Mouse (Mus musculus) heart, postnatal 10 days (tissue): ENCODE results near the gene Ptprj. TPM values are rescaled to one million over a fixed set of nuclear protein-coding genes. Genes with fewer than 3 reads are reported as not detected.

Experiments
- DNase-seq, 2 experiments: peaks; one replicate each; pipeline ENCODE4 v3.0.0; 2021
- intact Hi-C: fragments of 180-260 bp; cut with DNase I; formaldehyde crosslinking; loops from one replicate; pipeline ENCODE4 v1.15.1; 2025
- total RNA-seq, 2 experiments: library from RNA; stranded (reverse); gene quantifications; 2 replicates each; pipeline ENCODE4 v1.2.3; 2021

Ptprj gene
- total RNA-seq, 2 experiments from 2014 or later: 9.1 to 13.1 TPM

DNA sequence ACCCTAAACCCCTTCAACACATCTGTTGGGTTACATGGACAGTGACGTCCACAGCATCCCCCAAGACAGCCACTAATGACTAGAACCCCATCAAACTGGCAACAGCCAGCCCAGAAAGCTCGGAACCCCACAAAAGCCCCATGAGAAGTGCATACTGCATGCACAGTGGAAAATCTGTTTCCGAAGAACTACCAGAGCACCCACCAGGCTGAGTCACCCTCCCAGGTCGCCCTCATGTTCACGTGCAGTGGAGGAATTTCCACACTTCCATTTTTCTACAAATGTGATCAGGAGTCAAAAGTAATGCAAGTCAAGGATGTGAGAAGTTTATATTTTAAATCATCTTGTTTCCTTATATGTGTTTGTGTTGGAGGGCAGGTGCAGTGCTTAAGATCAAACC lies 52.3 kb downstream of the Ptprj start:
- intact Hi-C loops: no loop called here
- no peak for DNase-seq

DNA sequence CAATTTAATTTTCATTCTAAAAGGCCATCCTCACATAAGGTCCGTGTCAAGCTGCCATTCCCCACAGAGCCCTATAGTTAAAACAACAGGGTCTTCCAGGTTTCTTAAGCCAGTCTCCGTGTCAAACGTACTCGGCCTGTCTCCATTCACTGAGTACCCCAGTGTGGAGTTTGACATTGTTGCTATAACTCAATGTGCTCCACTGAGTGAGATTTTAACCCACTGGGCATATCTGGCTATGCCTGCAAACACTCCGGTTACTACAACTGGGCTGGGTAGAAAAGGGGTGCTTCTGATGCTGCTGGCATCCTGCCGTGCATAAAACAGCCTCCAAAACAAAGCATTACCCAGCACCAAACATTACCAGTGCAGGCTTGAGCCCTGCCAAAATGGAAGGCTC lies 53.5 kb downstream of the Ptprj start:
- DNase-seq: no peak

DNA sequence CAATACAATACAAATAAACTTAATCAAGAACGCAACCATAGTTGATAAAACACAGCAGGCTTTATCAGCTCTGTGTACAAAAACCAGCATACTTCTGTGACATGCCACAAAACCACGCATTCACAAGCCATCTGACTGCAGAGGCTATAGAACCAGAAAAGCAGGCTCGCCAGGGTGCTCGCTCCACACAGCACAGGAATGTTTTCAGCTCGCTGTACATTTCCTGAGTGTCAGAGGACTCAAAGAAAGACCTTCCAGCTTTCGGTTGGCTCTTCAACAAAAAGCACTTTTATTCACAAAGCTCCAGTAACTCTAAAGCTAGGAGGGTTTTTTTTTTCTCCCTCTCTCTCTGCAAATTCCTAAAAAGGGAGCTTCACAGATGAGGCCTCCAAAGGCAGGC lies 53.9 kb downstream of the Ptprj start:
- intact Hi-C loops: no loop called here
- DNase-seq: no peak

More for the DNA sequence above, 53.5 kb downstream of the Ptprj start:
- intact Hi-C loops: no loop called here

DNA sequence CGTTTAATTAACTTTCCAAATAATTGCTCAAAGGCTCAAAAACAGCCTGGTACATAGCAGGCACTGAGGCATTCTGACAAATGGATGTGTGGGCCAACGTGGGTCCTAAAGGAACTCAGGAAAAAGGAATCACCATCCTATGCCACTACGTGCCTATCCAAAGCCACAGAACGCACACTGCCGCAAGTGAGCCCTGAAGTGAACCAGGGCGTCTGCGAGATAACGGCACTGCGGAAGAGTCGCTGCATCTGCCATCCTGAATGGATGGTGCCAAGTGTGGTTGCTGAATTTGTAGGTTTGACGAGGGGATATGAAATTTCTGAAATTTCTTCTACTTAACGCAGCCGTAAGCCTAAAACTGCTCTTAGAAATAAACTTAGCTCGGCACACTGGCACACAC lies 54.6 kb downstream of the Ptprj start:
- intact Hi-C loops: no loop called here
- DNase-seq: no peak

GRCm38 (mm10) chr2:90522455-90522854 lies 58.0 kb downstream of the Ptprj start:
- no peak for DNase-seq
- intact Hi-C loops: no loop called here

DNA sequence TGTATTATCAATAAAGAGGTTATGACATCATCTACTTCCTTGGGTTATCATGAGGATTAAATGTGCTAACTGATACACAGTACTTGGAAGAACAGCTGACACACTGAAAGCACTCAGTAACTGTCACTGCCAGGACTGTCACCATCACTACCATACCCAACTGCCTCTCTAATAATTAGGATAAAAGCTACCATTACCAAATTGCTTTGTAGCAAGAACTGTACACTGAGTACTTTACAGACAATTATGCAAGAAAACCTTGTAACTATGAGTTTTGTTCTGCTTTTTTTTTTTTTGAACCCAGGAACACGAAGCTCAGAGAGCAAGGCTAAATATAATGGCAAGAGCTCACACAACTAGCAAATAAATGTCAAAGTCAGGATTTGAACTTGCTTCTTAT lies 58.5 kb downstream of the Ptprj start:
- intact Hi-C loops: no loop called here
- no peak for DNase-seq

- DNase-seq: no peak
- intact Hi-C loops: no loop called here
These were observed 62.2 kb downstream of the Ptprj start for GRCm38 (mm10) chr2:90518296-90518695.

- intact Hi-C loops: no loop called here
- no peak for DNase-seq
These were observed 65.5 kb downstream of the Ptprj start for GRCm38 (mm10) chr2:90514969-90515368.

DNA sequence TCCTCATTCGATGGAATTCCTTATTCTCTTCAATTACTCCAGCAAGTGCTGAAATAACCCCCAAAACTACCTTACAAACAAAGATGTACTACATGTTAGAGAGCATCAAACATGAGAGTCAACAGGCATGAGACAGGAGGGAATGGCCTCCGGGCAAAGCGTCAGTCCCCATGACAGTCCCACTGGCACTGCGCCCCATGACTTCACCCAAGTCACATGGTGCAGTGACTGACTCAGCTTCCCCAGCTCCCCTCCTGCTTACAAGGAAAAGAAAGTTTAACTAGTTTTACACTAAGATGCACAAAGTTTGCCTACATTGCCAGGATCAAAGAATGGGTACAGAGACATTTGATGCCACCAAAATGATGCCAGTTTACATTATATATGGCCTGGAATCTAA lies 71.2 kb downstream of the Ptprj start:
- intact Hi-C loops: no loop called here
- DNase-seq: peak; percentile 46 to 56

GRCm38 (mm10) chr2:90506143-90506542 lies 74.3 kb downstream of the Ptprj start:
- DNase-seq: peak; percentile 57 to 59
- intact Hi-C loops: no loop called here

DNA sequence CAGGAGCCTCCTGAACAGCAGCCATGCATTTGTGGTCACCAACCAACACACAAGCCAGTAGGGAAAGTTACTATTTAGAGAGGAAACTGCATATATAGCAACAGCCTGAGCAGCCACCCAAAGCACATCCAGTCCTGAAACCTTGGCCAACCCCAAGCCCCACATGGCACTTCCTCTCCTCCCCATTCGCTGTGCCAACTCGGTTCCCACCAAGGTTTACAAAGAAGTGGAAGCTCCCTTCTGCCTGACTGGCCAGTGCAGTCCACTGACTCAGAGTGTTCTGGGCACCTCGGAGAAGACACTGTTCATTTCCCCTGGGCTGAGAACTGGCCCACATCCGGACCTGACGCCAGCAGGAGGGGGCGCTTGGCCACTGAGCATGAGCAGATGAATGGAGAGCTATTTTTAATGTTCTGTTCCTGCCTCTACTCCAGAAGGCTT lies 75.7 kb downstream of the Ptprj start:
- intact Hi-C loops: no loop called here
- peak; percentile 75 to 79 for DNase-seq

DNA sequence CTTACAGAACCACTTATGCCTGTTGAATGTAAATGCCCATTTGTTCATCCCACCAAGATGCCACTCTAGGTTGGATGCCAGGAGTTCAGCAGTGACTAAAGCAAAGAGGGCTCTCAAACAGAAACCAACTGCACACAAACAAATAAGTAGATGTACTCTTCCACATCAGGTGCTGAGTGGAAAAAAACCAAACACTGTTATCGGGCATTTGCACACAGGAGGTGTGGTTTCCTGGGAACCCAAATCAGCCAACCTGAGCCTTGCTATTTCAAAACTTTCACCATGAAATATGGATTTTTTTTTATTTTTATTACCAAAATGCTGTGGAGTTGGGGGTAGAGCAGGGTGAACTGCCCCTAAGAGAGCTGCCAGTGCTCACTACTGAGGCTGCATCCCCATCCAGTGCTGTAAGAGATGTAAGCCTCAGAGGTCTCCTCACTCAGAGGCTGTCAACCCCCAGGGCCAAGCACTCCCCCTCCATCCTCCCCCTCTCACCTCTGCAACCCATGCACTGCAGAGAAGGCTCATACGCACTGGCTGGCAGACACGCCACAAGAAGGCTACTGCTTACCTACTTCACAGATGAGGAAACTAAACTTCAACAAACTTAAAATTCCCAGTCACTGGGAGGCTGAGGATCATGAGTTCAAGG lies 77.1 kb downstream of the Ptprj start:
- intact Hi-C loops: no loop called here
- DNase-seq: no peak

- no peak for DNase-seq
- intact Hi-C loops: no loop called here
These were observed 77.7 kb downstream of the Ptprj start for GRCm38 (mm10) chr2:90502738-90503137.

GRCm38 (mm10) chr2:90501708-90502107 lies 78.7 kb downstream of the Ptprj start:
- intact Hi-C loops: no loop called here
- no peak for DNase-seq

DNA sequence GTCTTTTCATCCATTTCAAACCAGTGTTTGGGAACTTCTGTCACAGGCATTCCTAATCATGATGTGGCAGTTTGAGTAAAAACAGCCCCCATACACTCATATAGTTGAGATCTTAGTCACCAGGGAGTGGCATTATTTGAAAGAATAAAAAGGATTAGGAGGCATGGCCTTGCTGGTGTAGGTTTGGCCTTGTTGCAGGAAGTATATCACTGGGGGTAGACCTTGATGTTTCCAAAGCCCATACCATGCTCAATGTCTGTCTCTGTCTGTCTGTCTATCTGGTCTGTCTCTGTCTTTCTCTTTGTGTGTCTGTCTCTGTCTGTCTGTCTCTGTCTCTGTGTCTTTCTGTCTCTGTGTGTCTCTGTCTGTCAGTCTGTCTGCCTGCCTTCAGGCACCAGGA lies 79.6 kb downstream of the Ptprj start:
- DNase-seq: no peak
- intact Hi-C loops: no loop called here

GRCm38 (mm10) chr2:90499002-90499401 lies 81.4 kb downstream of the Ptprj start:
- intact Hi-C loops: no loop called here
- no peak for DNase-seq

GRCm38 (mm10) chr2:90497551-90497950 lies 82.9 kb downstream of the Ptprj start:
- intact Hi-C loops: no loop called here
- no peak for DNase-seq

DNA sequence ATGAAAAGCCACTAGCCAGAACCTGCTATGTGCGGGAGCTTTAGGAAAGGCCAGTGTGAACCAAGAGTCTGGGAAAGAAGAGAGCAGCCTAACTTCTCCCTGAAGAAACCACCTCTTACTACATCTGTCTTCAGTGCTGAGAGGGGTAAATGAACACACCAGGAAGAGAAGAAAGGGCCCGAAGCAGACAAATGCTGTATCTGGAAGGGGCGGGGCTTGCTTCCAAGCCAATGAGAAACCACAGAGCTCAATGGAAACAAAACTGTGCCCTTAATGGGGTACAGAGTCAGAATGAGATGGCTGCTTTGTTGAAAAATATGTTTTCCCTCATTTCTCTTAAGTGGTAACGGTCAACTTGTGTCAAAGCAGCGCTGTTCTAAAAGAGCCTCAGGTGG lies 83.8 kb downstream of the Ptprj start:
- intact Hi-C loops: no loop called here
- no peak for DNase-seq

DNA sequence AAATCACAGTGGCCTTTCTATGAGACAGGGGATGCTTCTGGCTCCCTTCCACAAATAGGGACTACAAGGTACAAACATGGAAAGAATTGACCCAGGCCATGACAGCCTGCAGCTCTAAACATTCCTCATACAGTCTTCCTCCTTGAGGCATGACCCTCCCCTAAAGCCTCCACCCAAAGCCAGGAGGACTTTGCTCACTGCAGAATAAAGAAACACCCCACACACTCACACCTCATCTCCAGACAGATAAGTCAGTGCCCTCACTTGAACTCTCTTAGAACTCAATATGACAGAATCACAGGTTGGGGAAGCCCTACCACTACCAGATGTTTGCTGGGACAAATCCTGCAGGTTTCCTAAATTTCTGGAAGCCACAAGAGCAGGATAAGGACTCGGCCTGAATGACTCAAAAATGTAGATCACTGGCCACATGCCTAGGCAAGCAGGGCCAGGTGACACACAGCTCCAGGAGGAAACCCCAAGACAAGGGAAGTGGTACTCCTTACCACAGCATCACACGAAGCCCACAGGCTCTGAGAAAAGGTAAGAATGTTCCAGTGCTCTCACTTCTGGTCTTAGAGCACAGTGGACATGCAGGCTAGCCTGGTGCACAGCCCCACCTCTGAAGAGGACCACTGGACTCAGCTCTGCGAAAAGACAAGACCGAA lies 84.3 kb downstream of the Ptprj start:
- DNase-seq: no peak
- intact Hi-C loops: no loop called here

DNA sequence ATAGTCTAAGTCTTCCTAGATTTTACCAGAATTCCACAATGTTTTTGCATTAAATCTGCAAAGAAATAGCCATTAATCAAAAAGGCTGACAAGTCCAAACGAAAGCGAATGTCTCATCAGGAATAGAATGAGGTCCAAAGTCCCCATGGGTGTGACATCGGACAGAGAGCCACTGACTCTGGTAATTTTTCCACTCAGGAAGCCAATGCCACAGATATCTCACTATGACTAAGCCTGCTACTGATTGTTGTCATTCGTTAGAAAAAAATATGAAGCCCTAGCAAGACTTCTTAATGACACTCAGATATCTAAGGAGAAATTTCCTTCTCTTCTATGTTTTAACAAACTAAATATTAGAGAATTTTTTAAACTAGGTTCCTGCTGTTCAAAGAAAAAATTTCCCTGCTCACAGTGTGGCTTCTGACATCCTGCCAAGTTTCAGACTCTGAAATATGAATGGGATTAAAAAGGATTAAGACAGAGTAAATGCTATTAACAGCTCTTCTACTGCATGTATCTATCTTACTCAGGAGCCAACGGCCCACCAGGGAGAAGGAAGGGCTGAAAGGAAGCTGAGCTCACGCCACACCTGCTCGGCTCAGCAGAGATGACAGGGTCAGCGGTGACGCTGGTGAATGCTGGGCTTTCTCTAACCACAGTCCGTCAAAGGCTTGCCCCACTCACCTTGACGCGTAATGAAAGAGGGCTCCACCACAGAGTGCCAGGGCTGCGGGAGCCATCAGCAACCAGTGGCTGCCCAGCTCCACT lies 90.0 kb downstream of the Ptprj start:
- intact Hi-C loops: no loop called here
- peak in 1 of 2 experiments; percentile 26 for DNase-seq

GRCm38 (mm10) chr2:90489839-90490238 lies 90.6 kb downstream of the Ptprj start:
- DNase-seq: no peak
- intact Hi-C loops: no loop called here
